Mouse (Mus musculus): ENCODE measurements at regions not wholly inside any gene's neighbourhood (a gene's known extent, or its start where the extent isn't known, plus 50 kb on each side); places are given as distances from the start of the nearest gene placed in this dataset.

DNA sequence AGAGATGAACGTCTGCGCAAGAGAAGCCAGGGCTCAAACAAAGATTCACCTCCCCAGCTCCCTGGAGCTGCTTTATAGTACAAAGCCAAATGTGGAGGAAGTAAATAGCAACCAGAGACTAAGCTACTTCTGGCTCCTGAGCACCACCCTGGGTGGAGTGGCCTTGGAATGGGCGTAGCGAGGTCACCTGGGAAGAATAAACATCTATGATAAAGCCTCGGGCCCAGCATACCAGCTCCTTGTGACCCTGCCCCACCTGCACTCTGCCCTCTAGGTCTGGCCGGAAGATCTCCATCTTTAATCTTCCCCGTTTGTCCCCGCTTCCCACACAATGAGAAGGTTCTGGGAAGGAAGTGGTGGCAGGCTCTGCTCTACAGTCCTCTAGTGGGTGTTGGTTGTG is 61.0 kb upstream of the Ptpn3 start:
- DNase-seq (ENCODE audit: low read depth in 2 of 2, low spot score in 2 of 2), result no peak

DNA sequence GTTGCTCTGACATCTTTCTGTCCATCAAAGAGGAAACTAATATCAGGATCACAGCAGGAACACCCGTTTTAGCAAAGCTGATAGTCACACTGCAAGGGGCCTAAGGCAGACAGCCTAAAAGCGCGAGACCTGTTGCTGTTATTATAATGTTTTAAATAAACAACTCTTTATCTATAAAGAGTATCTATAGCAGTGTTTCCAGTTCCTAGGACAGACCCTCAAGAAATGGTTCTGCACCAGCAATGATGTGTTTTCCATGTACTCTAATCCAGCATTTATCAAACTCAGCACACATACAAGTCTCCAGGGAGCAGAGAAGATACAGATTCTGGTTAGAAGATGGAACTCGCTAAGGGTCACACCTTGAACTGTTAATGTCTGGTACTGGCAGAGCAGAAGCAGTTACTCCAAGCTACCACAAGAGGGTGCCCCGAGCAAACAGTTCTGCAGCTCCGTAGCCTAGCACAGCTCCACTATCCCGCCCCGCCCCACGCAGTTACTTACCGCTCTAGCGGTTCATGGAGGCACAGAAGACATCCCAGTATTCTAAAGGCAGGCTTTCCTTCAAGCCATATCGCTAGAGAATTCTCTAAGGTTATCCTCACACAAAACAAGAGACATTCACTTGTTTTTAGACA is 64.2 kb upstream of the Palm2 start:
- peak; percentile 15 to 38 for DNase-seq (ENCODE audit: low read depth in 2 of 2, low spot score in 2 of 2)

DNA sequence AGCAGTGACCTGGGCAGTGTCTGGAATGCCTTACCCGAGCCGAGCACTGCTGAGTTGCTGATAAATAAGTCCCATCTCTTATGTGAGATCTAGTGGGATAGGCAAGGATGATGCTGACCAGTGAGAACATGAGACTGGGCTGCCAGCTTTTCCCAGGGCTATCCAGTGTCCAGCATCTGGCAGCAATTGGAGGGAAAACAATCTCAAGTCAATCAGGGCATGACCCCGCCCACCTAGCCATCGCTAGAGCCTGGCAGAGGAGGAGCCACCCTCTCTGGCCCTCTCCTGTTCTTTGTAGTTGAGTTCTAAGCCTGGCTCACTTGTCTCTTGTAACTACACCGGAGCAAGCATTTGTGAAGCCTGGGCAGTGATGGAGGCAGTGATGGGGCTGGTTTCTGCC is 56.2 kb upstream of the Palm2 start:
- no peak for DNase-seq (ENCODE audit: low read depth in 2 of 2, low spot score in 2 of 2)

DNA sequence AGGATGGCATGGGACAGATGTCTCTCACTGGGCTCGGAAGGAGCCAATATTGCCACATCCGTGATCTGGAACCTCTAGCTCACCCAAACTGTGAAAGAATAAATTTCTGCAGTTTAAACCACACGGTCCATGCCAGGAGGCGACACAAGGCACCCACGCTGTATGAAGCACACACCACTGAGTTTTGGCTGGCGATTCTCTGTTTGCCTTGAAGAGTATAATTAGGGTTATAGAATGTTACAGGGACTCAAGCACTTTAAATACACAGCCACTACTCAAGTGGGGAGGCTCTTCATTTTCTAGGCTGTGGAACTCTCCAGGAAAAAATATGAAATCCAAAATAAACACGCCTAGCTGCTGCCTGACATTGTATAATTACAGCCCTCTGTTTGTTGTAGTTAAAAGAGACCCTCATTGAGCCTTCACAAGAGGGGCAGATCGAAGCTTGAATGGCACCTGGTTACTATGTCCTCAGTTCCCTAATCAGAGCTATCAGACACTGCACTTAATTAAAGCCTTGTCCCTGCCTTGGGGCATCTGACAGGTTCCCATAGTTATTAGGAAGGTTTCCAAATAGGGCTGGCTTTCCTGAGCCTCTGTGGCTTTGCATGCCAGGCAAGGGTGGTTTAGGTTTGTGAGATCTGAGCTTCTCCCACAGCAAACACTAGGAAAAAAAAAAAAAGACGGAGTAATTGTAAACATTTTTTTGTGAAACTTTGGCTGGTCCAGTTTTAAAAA is 53.8 kb upstream of the Palm2 start:
- DNase-seq (ENCODE audit: low read depth in 2 of 2, low spot score in 2 of 2), result no peak

DNA sequence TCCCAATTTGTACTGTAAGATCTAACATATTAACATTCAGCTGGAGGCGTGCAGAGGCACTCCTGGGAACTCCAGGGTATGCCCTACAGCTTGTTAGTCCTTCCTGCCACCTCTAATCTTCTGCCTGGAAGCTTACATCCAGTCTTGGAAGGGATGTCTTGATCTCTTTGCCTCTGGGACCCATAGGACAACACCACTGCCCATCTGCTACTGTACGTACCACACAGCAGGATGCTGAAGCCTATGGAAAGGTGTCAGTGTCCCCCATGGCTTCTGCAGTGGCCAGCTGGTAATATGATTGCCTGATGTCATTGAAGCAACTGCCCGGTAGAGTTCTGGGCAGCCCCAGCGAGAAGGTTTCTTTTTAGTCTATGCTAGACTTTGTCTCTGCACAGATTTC is 52.7 kb upstream of the Palm2 start:
- no peak for DNase-seq (ENCODE audit: low read depth in 2 of 2, low spot score in 2 of 2)
